Mouse (Mus musculus): ENCODE measurements around the gene Zfp981. TPM values are rescaled to one million over a fixed set of nuclear protein-coding genes. Genes with fewer than 3 reads are reported as not detected.
"Not testable (repeated sequence)": the region's sequence is repeated elsewhere in the genome, so short reads cannot be mapped to it uniquely, and the experiment has no call there.

Gene Zfp981
- polyA plus RNA-seq, 1 experiment from 2014 or later = not detected

DNA sequence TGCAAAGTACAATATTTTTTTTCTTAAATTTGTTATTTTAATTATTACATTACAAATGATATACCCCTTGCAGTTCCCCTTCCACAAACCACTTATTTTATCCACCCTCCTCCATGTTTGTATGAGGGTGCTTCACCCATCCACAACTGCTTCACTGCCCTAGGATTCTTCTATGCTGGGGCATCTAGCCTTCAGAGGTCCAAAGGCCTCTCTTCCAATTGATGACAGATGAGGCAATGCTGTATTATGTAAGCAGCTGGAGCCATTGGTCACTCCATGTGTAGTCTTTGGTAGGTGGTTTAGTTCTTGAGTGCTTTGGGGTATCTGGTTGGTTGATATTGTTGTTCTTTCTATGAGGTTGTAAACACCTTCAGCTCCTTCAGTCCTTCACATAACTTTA, 34.1 kb downstream of the Zfp981 start:
- peaks cover 4% of the 10 kb centered on the region; the same call in 1 of the 2 replicates for H3K36me3 ChIP-seq (ENCODE audit: control insufficient read depth, insufficient read depth, low read length)
- no peak overlapping the region for H3K4me2 ChIP-seq (ENCODE audit: low read depth, low read length)
- no peaks in the 10 kb centered on the region for H3K27me3 ChIP-seq (ENCODE audit: control insufficient read depth, insufficient read depth, low read length)
- no peak overlapping the region for H3K4me3 ChIP-seq (replicated peaks; ENCODE audit: low read length)
- H3K4me1 ChIP-seq (ENCODE audit: control insufficient read depth, insufficient read depth, low read length) = no peaks in the 10 kb centered on the region
- no peak overlapping the region for H3K9ac ChIP-seq (ENCODE audit: low read length)
- ATAC-seq (ENCODE audit: insufficient read depth, low FRiP score) = no peak
- H3K27ac ChIP-seq (ENCODE audit: low read length) = no peak overlapping the region
- H3K9me3 ChIP-seq (replicated peaks; ENCODE audit: control insufficient read depth, low read length) = peaks cover 38% of the 10 kb centered on the region

DNA sequence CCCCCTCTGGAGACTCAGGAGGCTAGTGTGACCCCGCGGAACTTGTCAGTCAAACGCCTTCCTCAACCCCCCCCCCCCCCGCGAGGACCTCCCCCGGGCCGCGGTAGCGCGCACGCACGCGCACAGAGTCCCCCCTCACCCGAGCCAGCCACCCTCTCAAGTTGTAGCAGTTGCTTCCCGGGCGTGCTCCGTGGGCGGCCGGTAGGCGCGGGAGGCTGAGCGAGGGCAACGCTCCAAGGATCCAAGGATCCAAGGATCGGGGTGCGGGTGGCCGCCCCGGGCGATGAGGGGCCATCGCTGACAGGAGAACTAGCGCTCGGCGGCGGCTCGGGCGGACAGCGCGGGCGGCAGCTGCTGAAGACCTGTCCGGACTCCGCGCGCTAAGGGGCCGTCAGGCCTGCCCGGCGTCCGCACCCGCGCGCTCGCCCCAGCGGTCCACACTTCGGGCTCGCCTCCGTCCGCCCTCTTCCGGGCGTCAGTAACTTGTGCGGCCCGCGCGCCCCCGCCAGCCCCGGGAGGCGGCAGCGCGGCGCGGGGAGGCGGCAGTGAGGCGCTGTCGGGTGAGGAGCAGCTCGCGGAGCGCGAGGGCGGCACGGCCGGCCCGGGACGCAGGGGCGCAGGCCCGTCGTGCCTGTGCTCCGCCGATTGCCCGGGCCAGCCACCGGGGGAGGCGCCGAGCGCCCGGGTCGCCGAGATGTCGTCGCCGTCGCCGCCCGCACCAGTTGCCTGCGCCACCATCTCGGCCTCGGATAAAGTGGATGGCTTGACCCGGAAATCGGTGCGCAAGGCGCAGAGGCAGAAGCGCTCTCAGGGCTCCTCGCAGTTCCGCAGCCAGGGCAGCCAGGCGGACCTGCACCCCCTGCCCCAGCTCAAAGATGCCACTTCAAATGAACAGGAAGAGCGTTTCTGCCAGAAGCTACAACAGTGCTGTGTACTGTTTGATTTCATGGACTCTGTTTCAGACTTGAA, 78.4 kb downstream of the Zfp981 start:
- not testable (repeated sequence) for H3K27ac ChIP-seq (ENCODE audit: low read length); H3K36me3 ChIP-seq (ENCODE audit: control insufficient read depth, insufficient read depth, low read length); H3K4me3 ChIP-seq (replicated peaks; ENCODE audit: low read length); H3K9ac ChIP-seq (ENCODE audit: low read length); H3K4me1 ChIP-seq (ENCODE audit: control insufficient read depth, insufficient read depth, low read length); H3K4me2 ChIP-seq (ENCODE audit: low read depth, low read length); H3K9me3 ChIP-seq (replicated peaks; ENCODE audit: control insufficient read depth, low read length); H3K27me3 ChIP-seq (ENCODE audit: control insufficient read depth, insufficient read depth, low read length)
- 2% methylated on average over 9 of the region's 111 CpGs for WGBS
- peak; percentile 74 for ATAC-seq (ENCODE audit: insufficient read depth, low FRiP score)

Other genes starting within 250 kb of the Zfp981 start
- gene Zfp992, start 53.0 kb upstream of the Zfp981 start, polyA plus RNA-seq (2015; fragmentation: Nextera tagmentation; extraction: Ambion mirVana) = 1.9 and 2.7 TPM in 2 replicates
- gene Zfp993, start 108.9 kb downstream of the Zfp981 start, polyA plus RNA-seq (2015; fragmentation: Nextera tagmentation; extraction: Ambion mirVana) = 1.8 and 4.7 TPM in 2 replicates